Mouse (Mus musculus): ENCODE measurements around the gene Zfp78. TPM values are rescaled to one million over a fixed set of nuclear protein-coding genes. Genes with fewer than 3 reads are reported as not detected.
A peak's percentile ranks its signal among the peaks of the same experiment; 100 is the strongest.

The Zfp78 gene
- polyA plus RNA-seq, 1 experiment from 2014 or later = 1.1 TPM

DNA sequence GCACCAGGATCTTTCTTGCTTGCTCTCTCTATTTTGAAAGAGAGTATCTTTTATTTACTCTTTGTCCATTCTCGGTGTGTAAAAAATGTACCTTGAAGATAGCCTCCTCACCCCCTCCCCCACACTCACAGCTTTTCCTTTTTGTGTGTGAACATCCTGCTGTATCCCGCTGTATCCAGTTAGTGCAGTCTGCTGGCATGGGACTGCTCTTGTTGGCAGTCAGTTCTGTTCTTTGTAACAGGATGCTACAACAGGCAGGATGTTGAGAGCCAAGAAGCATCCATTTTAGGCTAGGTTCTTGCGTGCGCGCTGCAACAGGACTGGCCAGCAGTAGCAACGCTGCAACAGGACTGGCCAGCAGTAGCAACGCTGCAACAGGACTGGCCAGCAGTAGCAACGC, 23.9 kb downstream of the Zfp78 start:
- no peak for DNase-seq (ENCODE audit: low spot score)

DNA sequence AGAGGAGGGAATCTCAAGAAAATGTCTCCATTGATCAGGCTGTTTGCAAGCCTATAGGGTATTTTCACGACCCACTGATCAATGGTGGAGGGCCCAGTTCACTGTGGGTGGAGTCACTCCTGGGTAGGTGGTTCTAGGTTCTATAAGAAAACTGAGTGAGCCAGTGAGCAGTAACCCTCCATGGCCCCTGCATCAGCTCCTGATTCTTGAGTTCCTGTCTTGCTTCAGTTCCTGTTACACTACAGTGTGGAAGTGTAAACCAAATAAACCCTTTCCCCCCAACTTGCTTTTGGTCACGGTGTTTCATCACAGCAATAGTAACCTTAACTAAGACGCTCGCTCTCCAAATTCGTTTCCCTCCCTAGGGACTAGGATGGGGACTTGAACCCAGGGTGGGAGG, 25.9 kb downstream of the Zfp78 start:
- no peak for DNase-seq (ENCODE audit: low spot score)

DNA sequence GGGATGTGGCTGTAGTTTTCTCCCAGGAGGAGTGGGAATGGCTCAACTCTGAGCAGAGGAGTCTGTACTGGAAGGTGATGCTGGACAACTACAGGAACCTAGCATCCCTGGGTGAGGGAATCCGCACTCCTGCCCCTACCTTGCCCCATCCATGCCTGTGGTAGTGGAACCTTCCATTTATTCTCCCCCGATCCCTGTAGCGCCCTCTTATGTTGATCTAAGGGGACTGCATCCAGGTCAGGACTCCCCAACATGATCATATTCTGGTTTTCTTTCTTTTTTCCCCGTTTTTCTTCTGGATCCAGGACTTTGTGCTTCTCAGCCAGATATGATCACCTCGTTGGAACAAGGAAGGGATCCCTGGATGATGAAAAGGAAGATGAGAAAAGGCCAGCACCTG, 26.4 kb downstream of the Zfp78 start:
- DNase-seq (ENCODE audit: low spot score) = no peak

DNA sequence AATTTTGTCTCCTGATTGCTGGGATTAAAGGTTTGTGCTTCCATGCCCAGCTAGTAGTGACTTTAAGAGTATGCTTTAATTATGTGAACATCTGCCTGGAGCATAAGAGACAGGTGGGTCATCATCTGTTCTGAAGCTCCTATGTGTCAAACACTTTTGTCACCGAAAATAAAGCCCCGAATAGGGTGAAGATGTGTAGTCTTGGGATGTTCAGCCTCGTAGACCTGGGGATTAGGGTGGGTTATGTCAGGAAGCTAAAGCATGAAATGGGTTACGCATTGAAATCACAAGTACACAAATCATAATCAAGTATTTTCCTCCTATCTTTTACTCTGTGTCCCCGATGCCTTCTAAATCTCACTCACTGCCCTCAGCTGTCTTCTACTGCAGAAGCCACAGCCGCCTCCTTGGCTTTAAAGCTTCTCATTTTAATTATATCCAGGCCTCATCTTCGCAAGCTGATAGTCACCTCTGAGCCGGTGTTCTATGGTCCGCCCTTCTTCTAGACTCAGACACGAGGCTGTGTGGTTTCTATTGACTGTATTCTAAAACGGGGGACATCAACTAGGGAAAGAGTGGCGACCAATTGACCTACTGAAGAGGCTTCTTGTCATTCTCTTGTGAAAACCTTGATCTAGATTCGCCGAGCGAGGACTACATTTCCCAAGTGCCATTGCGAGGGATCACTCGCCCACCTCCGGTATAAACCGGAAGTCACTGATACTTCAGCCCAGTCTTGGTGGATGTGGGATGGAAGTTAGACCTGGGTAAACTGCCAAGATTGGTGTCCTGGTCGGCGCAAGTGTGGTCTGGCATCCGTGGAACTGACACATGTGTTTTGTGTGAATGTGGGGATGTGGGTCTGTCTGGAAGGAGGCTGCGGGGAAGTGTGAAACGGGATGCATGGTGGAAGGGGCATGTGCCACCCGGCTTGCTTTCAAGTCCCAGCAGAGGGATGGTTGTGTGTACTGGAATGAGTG, 35.2 kb downstream of the Zfp78 start, which contains the start of gene Smim17:
TSS of gene Smim17 (plus strand) at position 720 of the 980 bp plus-strand sequence.
- DNase-seq (ENCODE audit: low spot score) = peak; percentile 55

DNA sequence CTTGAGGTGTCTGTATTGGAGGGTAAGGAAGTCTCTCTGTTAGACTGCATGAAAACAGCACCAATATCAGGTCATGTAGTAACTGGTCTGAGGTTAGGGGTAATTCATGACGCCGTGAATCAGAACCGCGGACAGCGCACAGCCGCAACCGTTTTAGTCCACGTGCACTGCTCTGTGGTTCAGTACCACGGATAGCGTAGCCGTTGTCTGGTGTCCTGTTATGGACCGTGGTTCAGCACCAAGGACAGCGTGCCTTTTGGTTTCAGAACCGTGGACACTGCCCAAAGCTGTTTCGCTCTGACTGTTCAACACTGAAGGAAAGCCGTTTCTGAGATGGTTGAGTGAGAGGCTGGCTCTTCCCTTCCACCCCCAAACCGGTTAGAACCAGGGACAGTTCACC, 47.0 kb downstream of the Zfp78 start, which contains the start of gene Gm20715:
TSS of gene Gm20715 (plus strand) at position 235 of the 400 bp plus-strand sequence.
- DNase-seq (ENCODE audit: low spot score) = peak; percentile 84

DNA sequence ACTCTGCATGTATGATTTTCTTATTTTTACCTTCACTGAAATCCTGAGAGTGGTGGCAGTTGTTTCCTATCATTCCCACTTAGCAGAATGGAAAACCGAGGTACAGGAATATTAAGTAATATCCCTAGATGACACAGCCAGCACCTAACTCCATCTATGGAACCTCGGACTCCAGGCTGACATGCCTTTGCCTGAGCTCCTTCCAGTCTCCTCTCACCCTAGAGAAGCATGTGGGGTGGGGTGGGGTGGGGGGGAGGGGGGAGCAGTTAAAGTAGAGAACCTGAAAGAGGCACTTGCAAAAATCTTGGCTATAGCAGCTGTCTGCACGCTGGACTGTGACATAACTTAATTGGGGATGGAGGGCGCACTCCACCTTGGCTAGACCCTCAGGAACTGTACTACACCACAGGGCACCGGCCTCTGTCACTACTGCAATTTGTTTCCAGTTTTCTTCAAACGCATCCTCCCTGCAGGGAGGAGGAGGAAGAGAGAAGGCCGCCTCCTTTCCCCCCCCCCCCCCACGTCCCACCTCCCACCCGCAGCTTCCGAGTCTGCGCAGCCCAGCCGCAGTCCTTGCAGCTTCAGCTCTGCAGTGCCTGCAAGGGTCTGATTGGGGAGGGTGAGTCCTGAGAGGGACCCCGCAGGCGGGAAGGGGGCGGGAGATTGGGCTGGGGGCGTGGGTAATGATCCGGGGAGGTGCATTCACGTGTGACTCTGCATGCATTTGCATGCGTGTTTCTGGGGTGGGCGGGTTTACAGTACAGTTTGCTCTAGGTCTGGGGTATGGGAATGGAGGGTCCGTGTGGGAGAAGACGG, 51.8 kb downstream of the Zfp78 start:
- no peak for DNase-seq (ENCODE audit: low spot score)

DNA sequence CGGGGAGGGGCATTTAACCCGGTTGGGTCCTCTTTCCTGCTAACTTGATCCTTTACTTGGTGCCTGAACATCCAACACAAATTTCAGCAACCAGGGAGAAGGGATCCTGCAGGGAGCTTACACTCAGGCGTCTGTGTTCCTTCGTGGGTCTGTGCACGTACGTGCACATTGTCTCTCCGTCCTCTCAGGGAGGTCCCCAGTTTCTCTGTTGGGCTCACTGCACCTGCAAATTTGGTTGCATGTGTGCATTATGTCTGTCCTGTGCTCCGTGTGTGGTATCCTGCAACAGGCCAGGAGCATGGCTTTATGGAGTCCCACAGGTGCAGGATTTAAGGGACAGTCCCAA, 52.3 kb downstream of the Zfp78 start:
- DNase-seq (ENCODE audit: low spot score) = no peak

DNA sequence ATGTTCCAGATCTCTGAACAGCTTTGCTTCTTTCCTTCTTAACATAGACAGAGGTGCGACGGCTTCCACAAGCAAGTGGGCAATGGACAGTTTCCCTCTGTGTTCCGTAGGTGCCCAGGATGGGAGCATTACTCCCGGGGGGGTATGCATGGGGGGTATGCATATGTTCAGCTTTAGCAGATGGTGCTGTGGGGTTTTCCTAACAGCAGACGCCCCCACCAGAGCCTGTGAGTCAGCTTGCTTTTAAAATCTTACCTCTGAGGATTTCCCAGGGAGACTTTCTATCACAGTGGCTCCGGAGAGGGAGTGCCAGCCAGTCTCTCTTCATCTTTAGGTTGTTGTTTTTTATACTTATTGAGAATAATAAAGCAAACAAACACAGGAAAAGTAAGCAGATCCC, 56.8 kb downstream of the Zfp78 start:
- DNase-seq (ENCODE audit: low spot score) = no peak

DNA sequence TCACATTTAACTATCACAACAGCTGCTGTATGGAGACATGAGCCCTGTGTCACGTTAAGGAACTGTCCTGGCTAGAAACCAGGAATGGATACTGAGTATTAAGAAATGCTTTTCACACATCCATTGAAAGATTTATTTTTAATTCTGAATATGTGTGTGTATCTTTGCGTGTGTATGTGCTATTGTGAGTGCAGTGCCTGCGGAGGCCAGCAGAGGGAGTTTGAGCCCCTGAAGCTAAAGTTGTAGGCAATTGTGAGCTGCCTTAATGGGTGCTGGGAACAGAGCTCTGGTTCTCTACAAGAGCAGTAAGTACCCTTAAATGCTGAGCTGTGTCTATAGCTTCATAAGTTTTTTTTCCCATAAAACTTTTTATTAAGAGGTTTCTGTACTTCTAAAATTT, 66.3 kb downstream of the Zfp78 start:
- no peak for DNase-seq (ENCODE audit: low spot score)

DNA sequence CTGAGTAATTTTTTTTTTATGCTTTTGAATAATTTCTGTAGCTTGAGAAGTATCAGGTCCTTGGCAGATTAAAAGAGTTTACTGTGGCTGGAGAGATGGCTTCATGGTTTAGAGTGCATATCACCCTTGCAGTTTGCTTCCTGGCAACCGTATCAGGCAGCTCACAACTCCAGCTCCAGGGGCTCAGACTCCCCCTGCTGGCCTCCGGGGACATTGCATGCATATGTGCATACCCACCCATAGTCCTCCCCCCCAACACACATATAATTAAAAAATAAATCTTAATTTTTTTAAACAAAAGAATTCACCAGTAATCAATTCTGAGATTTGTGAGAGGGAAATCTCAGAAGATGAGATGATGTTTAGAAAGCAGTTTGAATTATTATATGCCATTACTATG, 67.3 kb downstream of the Zfp78 start:
- peak; percentile 39 for DNase-seq (ENCODE audit: low spot score)

Other genes with a start within 250 kb of the Zfp78 start
- 21.4 and 33.0 TPM in 2 replicates for gene Zfp787, start 207.3 kb upstream of the Zfp78 start, polyA plus RNA-seq (2015; fragmentation: Nextera tagmentation; extraction: Ambion mirVana)
- gene Zfp444, start 191.1 kb upstream of the Zfp78 start, polyA plus RNA-seq (2015; fragmentation: Nextera tagmentation; extraction: Ambion mirVana) = 61.2 and 62.1 TPM in 2 replicates
- gene Galp, start 166.2 kb upstream of the Zfp78 start, polyA plus RNA-seq (2015; fragmentation: Nextera tagmentation; extraction: Ambion mirVana) = not detected in 2 replicates
- gene Zscan5b, start 141.0 kb upstream of the Zfp78 start, polyA plus RNA-seq (2015; fragmentation: Nextera tagmentation; extraction: Ambion mirVana) = not detected in 2 replicates
- 0.21 TPM in 1 of 2 replicates, not detected in the other for gene Epp13, start 110.6 kb upstream of the Zfp78 start, polyA plus RNA-seq (2015; fragmentation: Nextera tagmentation; extraction: Ambion mirVana)
- 11.5 TPM in 2 replicates for gene Zfp667, start 76.7 kb upstream of the Zfp78 start, polyA plus RNA-seq (2015; fragmentation: Nextera tagmentation; extraction: Ambion mirVana)
- gene Zfp583, start 32.0 kb upstream of the Zfp78 start, polyA plus RNA-seq (2015; fragmentation: Nextera tagmentation; extraction: Ambion mirVana) = 2.4 and 3.7 TPM in 2 replicates
- 0.21 and 0.42 TPM in 2 replicates for gene Gm3854, start 19.5 kb upstream of the Zfp78 start, polyA plus RNA-seq (2015; fragmentation: Nextera tagmentation; extraction: Ambion mirVana)
- gene Zfp28, start 20.0 kb downstream of the Zfp78 start, polyA plus RNA-seq (2015; fragmentation: Nextera tagmentation; extraction: Ambion mirVana) = 1.9 and 2.0 TPM in 2 replicates
- 0.35 TPM in 1 of 2 replicates, not detected in the other for gene Smim17, start 35.4 kb downstream of the Zfp78 start, polyA plus RNA-seq (2015; fragmentation: Nextera tagmentation; extraction: Ambion mirVana)
- not detected in 2 replicates for gene Gm20715, start 47.0 kb downstream of the Zfp78 start, polyA plus RNA-seq (2015; fragmentation: Nextera tagmentation; extraction: Ambion mirVana)
- not detected in 2 replicates for gene Olfr1344, start 75.4 kb downstream of the Zfp78 start, polyA plus RNA-seq (2015; fragmentation: Nextera tagmentation; extraction: Ambion mirVana)
- not detected in 2 replicates for gene Olfr1336, start 92.9 kb downstream of the Zfp78 start, polyA plus RNA-seq (2015; fragmentation: Nextera tagmentation; extraction: Ambion mirVana)
- gene Olfr1346, start 103.8 kb downstream of the Zfp78 start, polyA plus RNA-seq (2015; fragmentation: Nextera tagmentation; extraction: Ambion mirVana) = not detected in 2 replicates
- not detected in 2 replicates for gene Olfr5, start 123.7 kb downstream of the Zfp78 start, polyA plus RNA-seq (2015; fragmentation: Nextera tagmentation; extraction: Ambion mirVana)
- gene Olfr1347, start 136.5 kb downstream of the Zfp78 start, polyA plus RNA-seq (2015; fragmentation: Nextera tagmentation; extraction: Ambion mirVana) = not detected in 2 replicates
- gene Olfr1348, start 145.5 kb downstream of the Zfp78 start, polyA plus RNA-seq (2015; fragmentation: Nextera tagmentation; extraction: Ambion mirVana) = not detected in 2 replicates
- not detected in 2 replicates for gene Olfr1349, start 159.7 kb downstream of the Zfp78 start, polyA plus RNA-seq (2015; fragmentation: Nextera tagmentation; extraction: Ambion mirVana)
- not detected in 2 replicates for gene Olfr1350, start 201.6 kb downstream of the Zfp78 start, polyA plus RNA-seq (2015; fragmentation: Nextera tagmentation; extraction: Ambion mirVana)